Mouse (Mus musculus) forebrain, embryonic 14.5 days (tissue): Measurements from ENCODE around the gene Nupr1l. TPM values are rescaled to one million over a fixed set of nuclear protein-coding genes. Genes with fewer than 3 reads are reported as not detected.

ENCODE experiments used
- ATAC-seq: fragments of 200-750 bp; cut with Nextera tagmentation; 2 replicates; pipeline ENCODE4 v1.8.0; 2017; ENCODE audit warnings: mild to moderate bottlenecking, moderate library complexity
- DNase-seq: peaks from one replicate; pipeline ENCODE4 v3.0.0-alpha.2; 2015; ENCODE audit warnings: low spot score
- H3K27ac ChIP-seq: fragments of 300-500 bp; sonication (generic); 2 replicates; pipeline ENCODE4 v1.5.1; 2014; ENCODE audit warnings: low read depth, mild to moderate bottlenecking, control low read depth, low read length, moderate library complexity
- H3K27me3 ChIP-seq: fragments of 300-500 bp; sonication (generic); replicated peaks from 2 replicates; pipeline ENCODE4 v1.6.1; 2014; ENCODE audit warnings: low read length, control low read depth, mixed read lengths; ENCODE audit not compliant: control insufficient read depth, insufficient read depth
- H3K36me3 ChIP-seq: fragments of 300-500 bp; sonication (generic); 2 replicates; pipeline ENCODE4 v1.6.1; 2014; ENCODE audit warnings: low read length, control low read depth; ENCODE audit not compliant: control insufficient read depth, insufficient read depth
- H3K4me1 ChIP-seq: fragments of 300-500 bp; sonication (generic); 2 replicates; pipeline ENCODE4 v1.6.1; 2014; ENCODE audit warnings: antibody characterized with exemption, low read length, control low read depth; ENCODE audit not compliant: control insufficient read depth, insufficient read depth
- H3K4me2 ChIP-seq: fragments of 300-500 bp; sonication (generic); 2 replicates; pipeline ENCODE4 v1.6.1; 2014; ENCODE audit warnings: mild to moderate bottlenecking, control low read depth, low read length
- H3K4me3 ChIP-seq: fragments of 300-500 bp; sonication (generic); 2 replicates; pipeline ENCODE4 v1.5.1; 2014; ENCODE audit warnings: low read depth, low read length, control low read depth
- H3K9ac ChIP-seq: fragments of 300-500 bp; sonication (generic); 2 replicates; pipeline ENCODE4 v1.6.1; 2014; ENCODE audit warnings: mild to moderate bottlenecking, low read length, control low read depth, moderate library complexity
- H3K9me3 ChIP-seq: fragments of 300-500 bp; sonication (generic); replicated peaks from 2 replicates; pipeline ENCODE4 v1.6.1; 2016; ENCODE audit warnings: low read length, control low read depth, mixed read lengths; ENCODE audit not compliant: control insufficient read depth
- WGBS: fragments of 180-500 bp; shearing (Covaris S2); extraction: QIAGEN DNeasy Blood & Tissue Kit; methylation state at CpG from one replicate; pipeline ENCODE4 v1.1.7; 2014; 5-methylcytosine and 5-hydroxymethylcytosine counted together
- polyA plus RNA-seq: library from polyadenylated mRNA; unstranded; fragments of >200 nt; fragmentation: Nextera tagmentation; extraction: Ambion mirVana; gene quantifications from 2 replicates; pipeline ENCODE4 v1.2.1, GENCODE M21; 2014

Gene Nupr1l
- polyA plus RNA-seq, 1 experiment from 2014 or later, result 5.6 TPM

DNA sequence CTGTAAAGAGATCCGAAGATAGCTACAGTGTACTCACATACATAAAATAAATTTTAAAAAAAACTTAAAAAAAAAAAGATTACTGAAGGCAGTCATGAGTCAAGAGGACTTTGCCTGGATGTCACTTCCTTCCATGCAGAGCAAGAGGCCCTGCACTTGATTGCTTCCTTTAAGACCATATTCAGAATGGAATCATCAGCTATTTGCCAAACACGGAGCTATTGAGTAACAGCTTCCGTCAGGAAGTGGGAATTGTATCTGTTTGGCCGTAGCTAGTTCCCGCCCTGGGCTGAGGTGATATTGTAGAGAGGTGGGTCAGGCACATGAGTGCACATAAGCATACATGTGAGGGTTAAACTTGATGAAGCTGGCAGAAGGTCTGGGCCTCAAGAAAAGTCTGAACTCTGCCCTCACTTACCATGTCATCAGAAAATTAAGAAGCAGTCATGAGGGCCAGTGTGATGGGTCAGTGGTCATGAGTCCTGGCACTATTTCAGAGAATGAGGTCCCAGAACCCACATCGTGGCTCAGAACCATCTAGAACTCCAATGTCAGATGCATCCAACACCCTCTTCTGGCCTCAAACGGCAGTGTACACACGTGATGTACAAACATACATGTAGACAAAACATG lies 16.6 kb downstream of the Nupr1l start:
- 88% methylated on average over 8 of the region's 8 CpGs for WGBS
- Histone ChIP-seq H3K27ac (no peak overlapping the region), H3K4me2 (no peak overlapping the region), H3K36me3 (no peaks in the 10 kb centered on the region), H3K27me3 (no peaks in the 10 kb centered on the region), H3K9ac (no peak overlapping the region), H3K4me1 (no peaks in the 10 kb centered on the region), H3K9me3 (no peaks in the 10 kb centered on the region), H3K4me3 (no peak overlapping the region)
- ATAC-seq (no peak), DNase-seq (no peak)

GRCm38 (mm10) chr5:129925933-129926332 lies 17.6 kb downstream of the Nupr1l start:
- Histone ChIP-seq H3K9ac (no peak overlapping the region), H3K4me1 (no peaks in the 10 kb centered on the region), H3K4me3 (no peak overlapping the region), H3K27me3 (no peaks in the 10 kb centered on the region), H3K27ac (no peak overlapping the region), H3K4me2 (no peak overlapping the region), H3K9me3 (no peaks in the 10 kb centered on the region), H3K36me3 (no peaks in the 10 kb centered on the region)
- ATAC-seq, result no peak
- 82% methylated on average over 5 of the region's 5 CpGs for WGBS
- DNase-seq, result no peak

- WGBS, result 32% methylated on average over 9 of the region's 9 CpGs
- DNase-seq (no peak), ATAC-seq (no peak; the same call in 1 of the 2 replicates)
- H3K27me3 ChIP-seq, result no peaks in the 10 kb centered on the region
- no peaks in the 10 kb centered on the region for H3K9me3 ChIP-seq
- no peak overlapping the region for H3K9ac ChIP-seq
- H3K4me3 ChIP-seq, result no peak overlapping the region
- H3K4me1 ChIP-seq, result no peaks in the 10 kb centered on the region
- H3K27ac ChIP-seq, result no peak overlapping the region
- no peaks in the 10 kb centered on the region for H3K36me3 ChIP-seq
- no peak overlapping the region for H3K4me2 ChIP-seq
Measured at GRCm38 (mm10) chr5:129929924-129930855, 21.9 kb downstream of the Nupr1l start.

- Histone ChIP-seq H3K36me3 (no peaks in the 10 kb centered on the region), H3K9ac (no peak overlapping the region), H3K4me1 (no peaks in the 10 kb centered on the region), H3K4me2 (no peak overlapping the region), H3K4me3 (no peak overlapping the region), H3K27me3 (no peaks in the 10 kb centered on the region), H3K27ac (no peak overlapping the region), H3K9me3 (no peaks in the 10 kb centered on the region)
- ATAC-seq (no peak), DNase-seq (no peak)
- WGBS, result 6% methylated on average over 4 of the region's 4 CpGs
Measured at GRCm38 (mm10) chr5:129936941-129937340, 28.6 kb downstream of the Nupr1l start.

- H3K9me3 ChIP-seq, result no peaks in the 10 kb centered on the region
- WGBS, result 78% methylated on average over 2 of the region's 2 CpGs
- H3K4me3 ChIP-seq, result no peak overlapping the region
- 0 out of 2 replicates have a peak, but pooled peaks cover 3% of the 10 kb centered on the region for H3K36me3 ChIP-seq
- no peak for ATAC-seq
- no peak overlapping the region for H3K27ac ChIP-seq
- no peaks in the 10 kb centered on the region for H3K27me3 ChIP-seq
- H3K4me2 ChIP-seq, result no peak overlapping the region
- no peak for DNase-seq
- H3K9ac ChIP-seq, result no peak overlapping the region
- 0 out of 2 replicates have a peak, but pooled peaks cover 6% of the 10 kb centered on the region for H3K4me1 ChIP-seq
Measured at GRCm38 (mm10) chr5:129940281-129940680, 31.9 kb downstream of the Nupr1l start.

DNA sequence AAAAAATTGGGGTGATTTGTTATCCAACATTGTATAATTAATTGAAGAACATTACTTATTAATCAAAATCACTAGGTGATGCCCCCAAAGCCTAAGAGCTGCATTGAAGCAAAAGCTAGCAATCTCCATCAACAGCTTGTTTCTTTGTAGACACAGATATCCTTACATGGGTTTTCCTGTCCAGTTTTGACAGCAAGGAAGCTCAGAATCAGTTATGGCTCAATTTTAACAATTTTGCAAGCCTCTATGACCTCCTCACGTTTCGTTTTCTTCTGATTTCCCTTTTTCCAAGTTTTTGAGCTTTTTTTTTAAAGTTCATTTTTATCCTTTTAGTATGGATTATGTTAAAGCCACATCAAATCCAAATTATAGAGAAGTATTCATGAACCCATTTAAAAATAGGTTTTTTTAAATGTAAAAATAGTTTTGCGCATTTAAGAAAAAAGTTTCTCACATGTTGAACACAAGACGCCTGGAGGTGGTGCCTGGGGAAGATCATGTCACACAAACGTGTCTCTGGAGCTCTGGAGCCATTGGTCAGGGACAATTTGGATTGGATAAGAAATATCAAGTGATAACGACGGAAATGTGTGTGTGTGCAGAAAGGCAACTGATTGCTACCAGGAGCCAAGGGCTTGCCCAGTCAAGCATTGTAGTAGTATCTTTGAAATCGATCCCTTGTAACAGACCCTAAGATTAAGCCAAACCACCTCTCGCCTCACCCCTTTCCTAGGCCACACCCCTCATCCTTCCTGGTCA lies 32.6 kb downstream of the Nupr1l start:
- 0 out of 2 replicates have a peak, but pooled peaks cover 6% of the 10 kb centered on the region for H3K36me3 ChIP-seq

GRCm38 (mm10) chr5:129941495-129942045 lies 33.2 kb downstream of the Nupr1l start, which contains the start of gene Vkorc1l1:
Gene Vkorc1l1 (plus strand): TSS chr5:129941970.
- H3K9me3 ChIP-seq, result no peaks in the 10 kb centered on the region
- peak within 1 kb of the TSS; percentile 88 for H3K9ac ChIP-seq
- peak; percentile 95 for ATAC-seq
- H3K4me1 ChIP-seq, result 0 out of 2 replicates have a peak, but pooled peaks cover 6% of the 10 kb centered on the region
- WGBS, result under 1% methylated on average over 57 of the region's 59 CpGs
- 0 out of 2 replicates have a peak, but pooled peaks cover 6% of the 10 kb centered on the region for H3K36me3 ChIP-seq
- no peaks in the 10 kb centered on the region for H3K27me3 ChIP-seq
- H3K4me2 ChIP-seq, result peak within 1 kb of the TSS; percentile 84
- DNase-seq, result peak; percentile 99
- peak within 1 kb of the TSS; percentile 71 for H3K27ac ChIP-seq
- H3K4me3 ChIP-seq, result peak within 1 kb of the TSS; percentile 82

More for the DNA sequence above, 32.6 kb downstream of the Nupr1l start:
- H3K9me3 ChIP-seq, result no peaks in the 10 kb centered on the region
- ATAC-seq, result no peak; the same call in 1 of the 2 replicates
- peak overlapping the region; percentile 82 for H3K4me3 ChIP-seq
- peak overlapping the region; percentile 54 for H3K4me2 ChIP-seq
- WGBS, result 9% methylated on average over 9 of the region's 9 CpGs
- H3K27ac ChIP-seq, result peak overlapping the region; percentile 71
- H3K4me1 ChIP-seq, result 0 out of 2 replicates have a peak, but pooled peaks cover 6% of the 10 kb centered on the region
- H3K27me3 ChIP-seq, result no peaks in the 10 kb centered on the region
- no peak overlapping the region for H3K9ac ChIP-seq
- DNase-seq, result peak; percentile 4
